Mouse (Mus musculus) limb, embryonic 14.5 days (tissue): Measurements from ENCODE around the gene Slc27a1. TPM values are rescaled to one million over a fixed set of nuclear protein-coding genes. Genes with fewer than 3 reads are reported as not detected.
"Not testable (repeated sequence)": the region's sequence is repeated elsewhere in the genome, so short reads cannot be mapped to it uniquely, and the experiment has no call there.

Source experiments
- ATAC-seq: fragments of 200-750 bp; cut with Nextera tagmentation; 2 replicates; pipeline ENCODE4 v1.8.0; 2017; ENCODE audit warnings: low read depth, moderate number of reproducible peaks, moderate TSS enrichment; ENCODE audit not compliant: low FRiP score
- DNase-seq: peaks from one replicate; pipeline ENCODE4 v3.0.0-alpha.2; 2015; ENCODE audit warnings: low spot score
- H3K27ac ChIP-seq: fragments of 300-500 bp; sonication (generic); replicated peaks from 2 replicates; pipeline ENCODE4 v1.5.1; 2014; ENCODE audit warnings: low read depth, mild to moderate bottlenecking, low read length, moderate library complexity, mixed read lengths
- H3K27me3 ChIP-seq: fragments of 300-500 bp; sonication (generic); 2 replicates; pipeline ENCODE4 v1.6.1; 2014; ENCODE audit warnings: low read length, mixed read lengths; ENCODE audit not compliant: control insufficient read depth, insufficient read depth
- H3K36me3 ChIP-seq: fragments of 300-500 bp; sonication (generic); 2 replicates; pipeline ENCODE4 v1.6.1; 2014; ENCODE audit warnings: mild to moderate bottlenecking, low read length, moderate library complexity, mixed read lengths; ENCODE audit not compliant: control insufficient read depth, insufficient read depth
- H3K4me1 ChIP-seq: fragments of 300-500 bp; sonication (generic); 2 replicates; pipeline ENCODE4 v1.6.1; 2014; ENCODE audit warnings: antibody characterized with exemption, low read length, mixed read lengths; ENCODE audit not compliant: control insufficient read depth, insufficient read depth
- H3K4me2 ChIP-seq: fragments of 300-500 bp; sonication (generic); replicated peaks from 2 replicates; pipeline ENCODE4 v1.6.1; 2014; ENCODE audit warnings: low read depth, mild to moderate bottlenecking, low read length, moderate library complexity; ENCODE audit not compliant: severe bottlenecking
- H3K4me3 ChIP-seq: fragments of 300-500 bp; sonication (generic); replicated peaks from 2 replicates; pipeline ENCODE4 v1.5.1; 2014; ENCODE audit warnings: low read length
- H3K9ac ChIP-seq: fragments of 300-500 bp; sonication (generic); 2 replicates; pipeline ENCODE4 v1.6.1; 2014; ENCODE audit warnings: mild to moderate bottlenecking, low read depth, low read length, moderate library complexity; ENCODE audit not compliant: severe bottlenecking
- H3K9me3 ChIP-seq: fragments of 300-500 bp; sonication (generic); 2 replicates; pipeline ENCODE4 v1.6.1; 2016; ENCODE audit warnings: low read length; ENCODE audit not compliant: control insufficient read depth
- POLR2A ChIP-seq: fragments of 200-500 bp; IDR thresholded peaks from 2 replicates; pipeline ENCODE4 v1.8.0; 2012; ENCODE audit warnings: inconsistent platforms, mild to moderate bottlenecking, moderate library complexity, borderline replicate concordance; ENCODE audit not compliant: insufficient read depth, insufficient read length; ENCODE audit errors: extremely low read depth
- WGBS: fragments of 180-500 bp; shearing (Covaris S2); extraction: QIAGEN DNeasy Blood & Tissue Kit; methylation state at CpG from one replicate; pipeline ENCODE4 v1.1.7; 2014; 5-methylcytosine and 5-hydroxymethylcytosine counted together
- polyA plus RNA-seq, 2 experiments: library from polyadenylated mRNA; depleted of rRNA in 1 of 2; stranded (reverse) in 1 of 2; unstranded in 1 of 2; fragments of >200 nt; fragmentation: Nextera tagmentation in 1 of 2; extraction: Ambion mirVana in 1 of 2; gene quantifications; 2 replicates each; pipeline versions ENCODE4 v1.2.1 to v1.2.3; 2012 to 2014

Gene Slc27a1
- 87.8 and 133 TPM in 2 replicates for polyA plus RNA-seq (2012; rRNA removed)
- polyA plus RNA-seq (2014; fragmentation: Nextera tagmentation; extraction: Ambion mirVana), result 24.3 and 25.9 TPM in 2 replicates

- TF ChIP-seq POLR2A, result no peak
These were observed at the start of gene Slc27a1 for GRCm38 (mm10) chr8:71568387-71568937. TSS of gene Slc27a1 (plus strand) at chr8:71568882.

GRCm38 (mm10) chr8:71519037-71519825 lies 49.5 kb upstream of the Slc27a1 start:
- not testable (repeated sequence) for H3K27ac ChIP-seq, H3K4me3 ChIP-seq, H3K36me3 ChIP-seq, H3K9ac ChIP-seq, ATAC-seq, H3K4me2 ChIP-seq, H3K9me3 ChIP-seq, H3K27me3 ChIP-seq, H3K4me1 ChIP-seq
- WGBS, result 35% methylated on average over 9 of the region's 10 CpGs
- peak; percentile 74 for DNase-seq

More at GRCm38 (mm10) chr8:71568387-71568937, at the start of gene Slc27a1:
- 15% methylated on average over 13 of the region's 13 CpGs for WGBS
- H3K4me2 ChIP-seq, result peak within 1 kb of the TSS; percentile 88
- H3K9me3 ChIP-seq, result peaks cover 4% of the 10 kb centered on the region
- DNase-seq (no peak), ATAC-seq (no peak)
- H3K36me3 ChIP-seq, result no peaks in the 10 kb centered on the region
- peak within 1 kb of the TSS; percentile 66 for H3K9ac ChIP-seq
- peak within 1 kb of the TSS; percentile 54 for H3K4me3 ChIP-seq
- H3K27me3 ChIP-seq, result peaks cover 14% of the 10 kb centered on the region; the same call in 1 of the 2 replicates
- H3K4me1 ChIP-seq, result peaks cover 31% of the 10 kb centered on the region
- H3K27ac ChIP-seq, result peak within 1 kb of the TSS; percentile 81

GRCm38 (mm10) chr8:71521634-71522033 lies 47.0 kb upstream of the Slc27a1 start:
- H3K4me3 ChIP-seq, result no peak overlapping the region; the same call in 1 of the 2 replicates
- WGBS, result 1% methylated on average over 17 of the region's 17 CpGs
- TF ChIP-seq POLR2A, result 0 out of 2 replicates have a peak, but pooled peaks have one; percentile 24

GRCm38 (mm10) chr8:71525226-71526050 lies 43.2 kb upstream of the Slc27a1 start, which contains the start of gene Ccdc194:
TSS of gene Ccdc194 (minus strand) at chr8:71525711.
- no peaks in the 10 kb centered on the region for H3K36me3 ChIP-seq
- peaks cover 25% of the 10 kb centered on the region for H3K27me3 ChIP-seq
- H3K9ac ChIP-seq, result peak within 1 kb of the TSS; percentile 28; the same call in 1 of the 2 replicates
- ATAC-seq (no peak), DNase-seq (no peak)
- H3K4me1 ChIP-seq, result peaks cover 5% of the 10 kb centered on the region; the same call in 1 of the 2 replicates
- 5% methylated on average over 46 of the region's 46 CpGs for WGBS
- 0 out of 2 replicates have a peak within 1 kb of the TSS, but pooled peaks have one; percentile 38 for H3K27ac ChIP-seq
- H3K9me3 ChIP-seq, result no peaks in the 10 kb centered on the region
- peak within 1 kb of the TSS; percentile 16 for H3K4me3 ChIP-seq
- no peak within 1 kb of the TSS; the same call in 1 of the 2 replicates for H3K4me2 ChIP-seq
- no peak for TF ChIP-seq POLR2A

More at GRCm38 (mm10) chr8:71521634-71522033, 47.0 kb upstream of the Slc27a1 start:
- Histone ChIP-seq H3K4me1 (peaks cover 3% of the 10 kb centered on the region; the same call in 1 of the 2 replicates), H3K9me3 (no peaks in the 10 kb centered on the region), H3K27me3 (peaks cover 20% of the 10 kb centered on the region), H3K4me2 (peak overlapping the region; percentile 20; the same call in 1 of the 2 replicates), H3K9ac (no peak overlapping the region), H3K36me3 (no peaks in the 10 kb centered on the region), H3K27ac (no peak overlapping the region)
- DNase-seq, result peak; percentile 90
- peak; percentile 87 for ATAC-seq

- Histone ChIP-seq H3K4me3 (no peak overlapping the region), H3K9me3 (no peaks in the 10 kb centered on the region), H3K27ac (no peak overlapping the region), H3K36me3 (no peaks in the 10 kb centered on the region), H3K9ac (no peak overlapping the region), H3K4me1 (peaks cover 5% of the 10 kb centered on the region; the same call in 1 of the 2 replicates), H3K27me3 (peaks cover 25% of the 10 kb centered on the region), H3K4me2 (no peak overlapping the region)
- no peak for DNase-seq
- 9% methylated on average over 6 of the region's 6 CpGs for WGBS
- no peak for TF ChIP-seq POLR2A
- ATAC-seq, result no peak
These were observed 42.4 kb upstream of the Slc27a1 start for GRCm38 (mm10) chr8:71526272-71526671.
